Mouse (Mus musculus): ENCODE results near the gene Plppr4. TPM values are rescaled to one million over a fixed set of nuclear protein-coding genes. Genes with fewer than 3 reads are reported as not detected.

Gene Plppr4
- polyA plus RNA-seq (2015; fragmentation: Nextera tagmentation; extraction: Ambion mirVana): 0.08 TPM in 1 of 2 replicates, not detected in the other

DNA sequence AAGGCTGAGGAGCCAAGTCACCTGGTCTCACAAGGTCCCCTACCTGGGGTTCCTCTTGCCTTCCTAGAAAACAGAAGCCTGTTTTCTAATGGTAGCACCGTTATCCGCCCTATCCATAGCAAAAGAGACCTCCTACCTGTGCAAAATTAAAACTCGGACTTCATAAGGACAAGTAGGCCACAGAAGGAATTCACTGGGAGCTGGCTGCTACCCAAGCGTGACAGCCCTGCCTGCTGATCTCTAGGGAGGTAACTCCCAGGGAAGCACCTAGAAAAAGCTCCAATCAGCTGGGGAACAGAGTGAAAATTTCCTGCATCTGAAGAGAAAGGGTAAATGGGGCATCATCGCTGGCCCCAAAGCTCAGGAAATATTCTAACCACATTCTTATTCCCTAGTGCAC, at the start of gene Plppr4:
Plppr4 (minus strand) TSS at position 349 of the 400 bp plus-strand sequence.
- peak within 1 kb of the TSS; percentile 58 for H3K4me2 ChIP-seq
- no peaks in the 10 kb centered on the region for H3K36me3 ChIP-seq
- no peak for ATAC-seq (ENCODE audit: low read depth)
- no peak for DNase-seq
- H3K4me1 ChIP-seq (replicated peaks): no peaks in the 10 kb centered on the region
- WGBS (ENCODE audit: insufficient replicate concordance): 29% methylated on average over 5 of the region's 5 CpGs
- H3K9me3 ChIP-seq (replicated peaks): no peaks in the 10 kb centered on the region
- no peak within 1 kb of the TSS for H3K27ac ChIP-seq
- peak within 1 kb of the TSS; percentile 42 for H3K4me3 ChIP-seq (replicated peaks)
- no peak within 1 kb of the TSS for H3K9ac ChIP-seq
- H3K27me3 ChIP-seq: peaks cover 19% of the 10 kb centered on the region

DNA sequence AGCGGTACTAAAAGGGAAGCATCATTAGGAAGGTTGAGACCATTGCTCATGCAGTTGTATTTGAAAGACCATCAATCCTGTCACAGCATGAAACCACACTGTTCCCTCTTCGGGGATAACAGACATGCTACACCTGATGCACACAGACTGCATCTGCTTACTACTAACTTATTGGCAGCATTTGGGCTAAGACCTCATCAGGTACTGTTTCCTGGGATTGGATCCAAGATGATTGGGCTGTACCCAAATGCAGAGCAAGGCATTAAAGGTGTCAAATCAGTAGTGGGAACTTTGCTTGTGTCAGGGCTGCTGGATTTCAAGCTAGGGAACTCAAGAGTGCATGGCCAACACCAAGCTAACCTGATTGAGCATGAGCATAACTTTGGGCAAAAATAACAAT, 45.1 kb upstream of the Plppr4 start:
- DNase-seq: no peak
- no peaks in the 10 kb centered on the region for H3K27me3 ChIP-seq
- H3K4me3 ChIP-seq (replicated peaks): no peak overlapping the region
- H3K4me2 ChIP-seq: no peak overlapping the region
- no peaks in the 10 kb centered on the region for H3K4me1 ChIP-seq (replicated peaks)
- H3K27ac ChIP-seq: no peak overlapping the region
- no peaks in the 10 kb centered on the region for H3K36me3 ChIP-seq
- H3K9me3 ChIP-seq (replicated peaks): no peaks in the 10 kb centered on the region
- WGBS (ENCODE audit: insufficient replicate concordance): 61% methylated on average over 2 of the region's 2 CpGs
- no peak for ATAC-seq (ENCODE audit: low read depth)
- no peak overlapping the region for H3K9ac ChIP-seq

DNA sequence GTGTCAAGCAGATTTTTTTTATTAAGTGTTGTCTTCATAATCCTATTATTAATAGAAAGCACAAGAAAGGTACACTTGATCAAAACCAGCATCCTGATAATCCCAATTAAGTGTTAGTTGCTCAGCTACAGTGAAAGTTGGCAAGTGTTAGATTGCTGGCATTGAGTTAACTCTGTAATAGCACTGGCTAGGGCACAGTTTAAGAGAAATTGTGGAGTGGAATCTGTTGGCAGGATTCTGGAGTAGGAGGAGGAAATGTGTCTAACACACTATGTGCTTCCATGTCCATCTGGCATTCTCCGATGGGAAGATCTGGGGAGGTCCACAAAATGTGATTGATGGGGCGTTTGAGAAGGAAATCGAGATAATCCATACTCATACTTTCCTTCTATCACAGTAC, 43.1 kb upstream of the Plppr4 start:
- Histone ChIP-seq H3K36me3 (no peaks in the 10 kb centered on the region), H3K4me1 (replicated peaks) (no peaks in the 10 kb centered on the region), H3K27ac (no peak overlapping the region), H3K4me3 (replicated peaks) (no peak overlapping the region), H3K27me3 (no peaks in the 10 kb centered on the region), H3K9me3 (replicated peaks) (no peaks in the 10 kb centered on the region), H3K9ac (no peak overlapping the region), H3K4me2 (no peak overlapping the region)
- ATAC-seq (ENCODE audit: low read depth) (no peak), DNase-seq (no peak)
- WGBS (ENCODE audit: insufficient replicate concordance): 65% methylated on average over 3 of the region's 3 CpGs

DNA sequence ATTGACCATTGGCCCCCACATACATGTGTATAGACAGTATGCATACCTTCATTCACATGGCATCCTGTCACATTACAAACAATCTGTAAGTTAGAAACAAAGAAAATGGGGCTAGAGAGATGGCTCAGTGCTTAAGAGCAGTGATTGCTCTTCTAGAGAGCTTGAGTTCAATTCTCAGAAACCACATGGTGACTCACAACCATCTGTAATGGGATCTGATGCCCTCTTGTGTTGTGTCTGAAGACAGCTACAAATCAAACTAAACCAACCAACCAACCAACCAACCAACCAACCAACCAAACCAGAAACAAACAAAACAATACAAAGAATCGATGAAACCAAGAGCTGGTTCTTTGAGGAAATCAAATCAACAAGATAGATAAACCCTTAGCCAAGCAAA, 5.4 kb upstream of the Plppr4 start:
- 0 out of 2 replicates have a peak, but pooled peaks cover under 1% of the 10 kb centered on the region for H3K27me3 ChIP-seq
- no peak overlapping the region for H3K9ac ChIP-seq
- H3K4me3 ChIP-seq (replicated peaks): no peak overlapping the region
- no peak overlapping the region for H3K27ac ChIP-seq
- H3K9me3 ChIP-seq (replicated peaks): no peaks in the 10 kb centered on the region
- WGBS (ENCODE audit: insufficient replicate concordance): 51% methylated on average over 1 of the region's 1 CpGs
- H3K4me1 ChIP-seq (replicated peaks): no peaks in the 10 kb centered on the region
- H3K4me2 ChIP-seq: no peak overlapping the region
- DNase-seq: no peak
- ATAC-seq (ENCODE audit: low read depth): no peak
- H3K36me3 ChIP-seq: no peaks in the 10 kb centered on the region

DNA sequence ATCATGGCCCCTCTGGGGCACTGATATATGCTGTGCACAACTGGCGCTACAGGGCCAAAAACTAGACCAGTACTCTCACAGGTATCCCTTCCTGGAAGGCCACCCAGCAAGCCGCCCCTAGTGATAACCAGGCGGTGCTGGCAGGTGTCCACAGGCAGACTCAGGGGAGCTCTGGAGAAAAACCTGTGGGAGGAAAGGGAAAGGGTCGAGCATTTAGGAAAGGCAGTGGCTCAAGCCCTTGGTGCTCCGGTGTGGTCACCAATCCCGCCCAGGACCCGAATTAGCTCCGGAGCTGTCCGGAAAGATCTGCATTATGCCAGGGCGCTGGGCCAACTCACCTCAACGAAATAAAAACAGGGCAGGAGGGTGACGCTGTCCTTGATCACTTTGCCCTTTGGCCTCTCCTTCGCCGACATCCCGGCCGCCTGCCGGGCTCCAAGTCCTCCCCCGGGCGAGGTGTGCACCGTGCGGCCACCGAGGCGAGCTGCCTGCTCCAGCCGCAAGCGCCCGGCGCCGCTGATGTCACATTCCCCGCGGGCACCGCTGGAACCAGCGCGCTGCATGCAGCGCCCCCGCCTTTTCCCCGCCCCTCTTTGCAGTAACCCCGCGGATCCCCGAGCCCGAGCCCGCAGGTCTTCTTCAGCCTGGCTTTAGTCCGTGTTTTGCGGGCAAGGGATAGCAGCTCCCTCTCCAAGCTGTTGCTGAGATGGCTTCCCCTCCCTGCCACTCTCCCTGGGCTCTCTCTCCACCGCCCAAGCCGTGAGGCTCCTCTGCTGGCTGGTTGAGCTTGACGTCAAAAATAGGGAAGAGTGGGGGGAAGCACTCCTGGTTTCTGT, 772 bp downstream of the Plppr4 start:
- Histone ChIP-seq H3K4me1 (replicated peaks) (no peaks in the 10 kb centered on the region), H3K4me2 (peak overlapping the region; percentile 58), H3K9ac (no peak overlapping the region), H3K27ac (no peak overlapping the region), H3K27me3 (peaks cover 19% of the 10 kb centered on the region), H3K36me3 (no peaks in the 10 kb centered on the region), H3K4me3 (replicated peaks) (peak overlapping the region; percentile 42), H3K9me3 (replicated peaks) (no peaks in the 10 kb centered on the region)
- ATAC-seq (ENCODE audit: low read depth): no peak
- 2% methylated on average over 45 of the region's 46 CpGs for WGBS (ENCODE audit: insufficient replicate concordance)
- no peak for DNase-seq

DNA sequence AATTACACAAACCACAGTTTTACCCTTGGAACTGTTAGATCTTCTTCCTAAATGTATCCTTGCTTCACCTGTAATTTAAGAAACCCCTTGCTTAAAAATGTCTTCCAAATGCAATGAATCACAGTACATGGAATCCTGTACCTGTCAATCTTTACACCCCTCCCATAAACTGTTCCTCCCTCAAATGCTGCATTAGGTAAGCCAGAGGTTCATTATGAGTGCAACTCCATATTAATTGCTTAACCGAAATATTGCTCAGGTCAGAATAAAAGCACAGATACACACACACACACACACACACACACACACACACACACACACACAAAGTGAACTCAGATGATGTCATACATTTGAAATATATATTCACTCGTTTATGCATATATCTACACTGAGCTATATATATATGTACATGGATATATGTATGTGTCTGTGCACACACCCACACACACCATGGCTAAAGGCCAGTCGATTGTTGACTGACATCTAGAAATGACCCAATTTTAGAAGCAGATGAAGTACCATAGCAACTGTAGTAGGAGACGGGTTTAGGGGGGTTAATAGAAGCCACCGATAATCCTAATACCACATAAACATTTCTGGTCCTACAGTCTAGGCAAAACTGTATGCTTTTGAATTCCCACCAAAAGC, 1.6 kb downstream of the Plppr4 start:
- peaks cover 19% of the 10 kb centered on the region for H3K27me3 ChIP-seq
- H3K4me2 ChIP-seq: no peak overlapping the region; the same call in 1 of the 2 replicates
- WGBS (ENCODE audit: insufficient replicate concordance): 56% methylated on average over 5 of the region's 5 CpGs

DNA sequence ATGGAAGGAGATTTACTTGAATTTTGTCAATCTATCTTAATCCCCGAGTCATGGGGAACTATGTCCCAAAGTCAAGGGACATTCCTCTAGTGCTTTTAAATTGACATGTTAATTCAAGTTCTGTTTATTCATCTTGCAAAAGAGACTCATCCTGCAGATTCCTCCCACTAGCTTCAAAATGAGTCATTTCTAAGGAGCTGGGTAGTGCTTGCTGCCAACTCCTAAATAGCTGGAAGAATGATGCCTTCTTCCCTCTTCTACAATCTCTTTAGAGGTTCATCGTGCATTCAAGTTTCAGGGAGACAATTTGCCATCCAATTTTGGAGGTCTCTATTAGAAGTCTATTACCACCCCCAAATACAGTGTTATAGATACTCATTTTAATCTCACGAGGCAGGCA, 3.3 kb downstream of the Plppr4 start:
- H3K4me3 ChIP-seq (replicated peaks): no peak overlapping the region
- H3K27ac ChIP-seq: no peak overlapping the region
- no peaks in the 10 kb centered on the region for H3K9me3 ChIP-seq (replicated peaks)
- H3K36me3 ChIP-seq: no peaks in the 10 kb centered on the region
- peaks cover 19% of the 10 kb centered on the region for H3K27me3 ChIP-seq
- WGBS (ENCODE audit: insufficient replicate concordance): 60% methylated on average over 3 of the region's 3 CpGs
- DNase-seq (no peak), ATAC-seq (ENCODE audit: low read depth) (no peak)
- H3K4me1 ChIP-seq (replicated peaks): no peaks in the 10 kb centered on the region
- H3K4me2 ChIP-seq: no peak overlapping the region
- no peak overlapping the region for H3K9ac ChIP-seq

More for the DNA sequence above, 1.6 kb downstream of the Plppr4 start:
- ATAC-seq (ENCODE audit: low read depth) (no peak), DNase-seq (no peak)
- no peak overlapping the region for H3K9ac ChIP-seq
- no peak overlapping the region for H3K27ac ChIP-seq
- no peaks in the 10 kb centered on the region for H3K4me1 ChIP-seq (replicated peaks)
- no peaks in the 10 kb centered on the region for H3K36me3 ChIP-seq
- H3K9me3 ChIP-seq (replicated peaks): no peaks in the 10 kb centered on the region
- no peak overlapping the region for H3K4me3 ChIP-seq (replicated peaks)

DNA sequence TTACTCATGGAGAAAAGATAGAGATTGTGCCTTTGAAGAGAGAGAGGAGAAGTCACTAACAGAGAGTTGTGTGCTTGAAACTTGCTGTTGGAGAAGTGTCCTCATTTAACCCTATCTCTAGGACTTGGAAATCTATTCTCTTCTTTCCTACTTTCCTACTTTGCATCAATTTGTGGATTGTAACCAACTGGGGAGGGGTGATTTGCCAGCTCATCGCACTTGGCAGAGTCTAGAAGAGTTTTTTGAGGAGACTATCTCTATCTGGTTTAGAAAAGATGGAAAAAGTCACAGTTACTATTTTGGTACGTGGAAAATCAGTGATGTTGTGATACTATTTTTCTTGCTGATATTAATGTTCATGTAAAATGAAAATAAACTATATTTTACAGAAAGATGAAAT, 6.7 kb downstream of the Plppr4 start:
- Histone ChIP-seq H3K27me3 (no peaks in the 10 kb centered on the region), H3K9ac (no peak overlapping the region), H3K4me3 (replicated peaks) (no peak overlapping the region), H3K27ac (no peak overlapping the region), H3K36me3 (no peaks in the 10 kb centered on the region), H3K4me1 (replicated peaks) (no peaks in the 10 kb centered on the region), H3K9me3 (replicated peaks) (no peaks in the 10 kb centered on the region), H3K4me2 (no peak overlapping the region)
- DNase-seq: no peak
- WGBS (ENCODE audit: insufficient replicate concordance): 47% methylated on average over 2 of the region's 2 CpGs
- no peak for ATAC-seq (ENCODE audit: low read depth)

DNA sequence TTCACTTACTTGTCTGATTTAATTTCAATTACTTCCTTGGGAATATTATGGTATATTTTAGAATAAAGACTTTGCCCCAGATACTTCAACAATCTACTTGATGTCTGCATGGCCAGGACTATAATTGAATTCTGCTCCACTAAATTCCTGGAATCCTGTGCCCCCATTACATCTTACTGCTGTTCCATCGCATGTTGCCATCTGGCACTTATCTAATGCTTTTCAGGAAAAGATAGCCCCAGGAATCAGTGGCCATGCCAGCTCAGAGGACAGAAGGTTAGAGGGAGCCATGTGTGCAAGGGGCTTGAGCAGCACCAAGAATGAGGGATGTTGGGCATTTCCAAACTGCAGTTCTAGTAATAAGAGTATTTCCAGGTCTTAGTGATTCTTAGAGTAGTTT, 14.3 kb downstream of the Plppr4 start:
- no peak overlapping the region for H3K4me2 ChIP-seq
- no peaks in the 10 kb centered on the region for H3K27me3 ChIP-seq
- no peak for DNase-seq
- H3K9ac ChIP-seq: no peak overlapping the region
- no peaks in the 10 kb centered on the region for H3K4me1 ChIP-seq (replicated peaks)
- no peaks in the 10 kb centered on the region for H3K36me3 ChIP-seq
- no peak for ATAC-seq (ENCODE audit: low read depth)
- whole genome bisulfite sequencing (ENCODE audit: insufficient replicate concordance): 68% methylated on average over 1 of the region's 1 CpGs
- no peak overlapping the region for H3K27ac ChIP-seq
- H3K4me3 ChIP-seq (replicated peaks): no peak overlapping the region
- no peaks in the 10 kb centered on the region for H3K9me3 ChIP-seq (replicated peaks)

DNA sequence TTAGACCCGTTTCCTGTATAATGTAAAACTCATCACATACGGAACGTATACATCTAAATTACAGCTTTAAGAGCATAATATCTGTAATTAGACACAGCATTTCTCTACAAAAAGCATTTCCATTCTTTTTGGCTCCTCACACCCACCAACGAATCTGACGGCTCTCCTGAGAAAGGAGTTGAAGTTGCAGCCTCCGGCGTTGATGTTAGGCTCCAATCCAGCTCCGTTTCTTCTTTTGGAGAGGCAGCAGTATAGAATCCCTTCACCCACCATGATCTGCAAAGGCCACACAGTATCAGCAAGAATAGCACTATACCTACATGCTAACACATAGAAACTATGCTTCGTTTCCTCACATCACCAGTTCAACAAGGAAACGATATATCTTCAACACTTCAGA, 29.2 kb downstream of the Plppr4 start:
- no peak overlapping the region for H3K27ac ChIP-seq
- WGBS (ENCODE audit: insufficient replicate concordance): 73% methylated on average over 10 of the region's 10 CpGs
- H3K4me2 ChIP-seq: no peak overlapping the region
- H3K4me3 ChIP-seq (replicated peaks): no peak overlapping the region
- DNase-seq (no peak), ATAC-seq (ENCODE audit: low read depth) (no peak)
- H3K9me3 ChIP-seq (replicated peaks): no peaks in the 10 kb centered on the region
- H3K9ac ChIP-seq: no peak overlapping the region
- H3K36me3 ChIP-seq: no peaks in the 10 kb centered on the region
- no peaks in the 10 kb centered on the region for H3K4me1 ChIP-seq (replicated peaks)
- no peaks in the 10 kb centered on the region for H3K27me3 ChIP-seq

DNA sequence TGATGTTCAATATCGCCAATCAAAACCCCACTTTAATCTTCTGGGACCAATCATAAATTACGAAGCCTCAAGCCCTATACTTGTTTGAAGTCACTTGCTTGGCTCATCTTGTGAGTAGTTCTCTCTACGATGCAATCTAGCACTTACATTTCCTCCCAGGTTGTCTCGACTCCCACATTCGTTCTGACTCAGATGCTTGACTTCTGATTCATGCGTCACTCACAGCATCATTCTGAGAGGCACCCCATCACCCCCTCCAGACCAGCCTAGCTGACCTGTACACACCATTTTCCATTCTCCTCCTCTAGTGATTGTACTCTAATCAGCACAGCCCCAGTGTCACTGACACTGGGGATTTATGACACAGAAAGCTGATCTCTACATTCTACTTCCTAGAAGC, 31.2 kb downstream of the Plppr4 start:
- H3K4me1 ChIP-seq (replicated peaks): no peaks in the 10 kb centered on the region
- no peak for ATAC-seq (ENCODE audit: low read depth)
- H3K4me2 ChIP-seq: no peak overlapping the region
- H3K36me3 ChIP-seq: no peaks in the 10 kb centered on the region
- H3K27me3 ChIP-seq: no peaks in the 10 kb centered on the region
- no peak overlapping the region for H3K9ac ChIP-seq
- DNase-seq: no peak
- 64% methylated on average over 6 of the region's 6 CpGs for WGBS (ENCODE audit: insufficient replicate concordance)
- no peaks in the 10 kb centered on the region for H3K9me3 ChIP-seq (replicated peaks)
- no peak overlapping the region for H3K4me3 ChIP-seq (replicated peaks)
- no peak overlapping the region for H3K27ac ChIP-seq

DNA sequence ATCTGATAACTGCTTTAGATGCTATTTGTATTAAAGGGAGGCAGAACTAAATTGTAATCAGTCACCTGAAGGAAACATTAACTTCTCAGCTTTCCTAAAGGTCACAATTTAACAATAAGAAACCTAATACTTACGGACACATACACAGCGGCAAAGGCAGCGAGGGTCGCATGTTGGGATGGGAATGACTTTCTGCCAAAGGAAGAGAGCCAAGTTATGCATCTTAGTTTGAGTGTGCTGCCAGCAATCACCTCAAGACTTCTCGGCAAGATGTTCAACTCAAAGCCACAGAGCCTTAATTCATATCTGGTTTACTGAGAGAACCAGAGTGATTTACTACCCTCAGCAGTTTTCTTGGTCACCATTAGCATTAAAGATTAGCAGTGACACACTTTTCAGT, 34.1 kb downstream of the Plppr4 start:
- ATAC-seq (ENCODE audit: low read depth) (no peak), DNase-seq (no peak)
- H3K27ac ChIP-seq: no peak overlapping the region
- H3K4me2 ChIP-seq: no peak overlapping the region
- H3K27me3 ChIP-seq: no peaks in the 10 kb centered on the region
- H3K4me3 ChIP-seq (replicated peaks): no peak overlapping the region
- no peak overlapping the region for H3K9ac ChIP-seq
- H3K4me1 ChIP-seq (replicated peaks): no peaks in the 10 kb centered on the region
- H3K36me3 ChIP-seq: no peaks in the 10 kb centered on the region
- peaks cover 3% of the 10 kb centered on the region; the same call in 1 of the 2 replicates for H3K9me3 ChIP-seq (replicated peaks)
- WGBS (ENCODE audit: insufficient replicate concordance): 73% methylated on average over 5 of the region's 5 CpGs

Data from liver, embryonic 13.5 days (tissue).